Mouse (Mus musculus): ENCODE measurements around the gene Ncf1. TPM values are rescaled to one million over a fixed set of nuclear protein-coding genes. Genes with fewer than 3 reads are reported as not detected.
A peak's percentile ranks its signal among the peaks of the same experiment; 100 is the strongest.

The Ncf1 gene
- polyA plus RNA-seq, 1 experiment from 2014 or later: 26.0 TPM

GRCm38 (mm10) chr5:134258934-134259333 is 29.5 kb upstream of the Ncf1 start:
- H3K4me2 ChIP-seq (ENCODE audit: low read depth, low read length): no peak overlapping the region
- no peak overlapping the region for H3K27ac ChIP-seq (ENCODE audit: low read depth)
- no peak overlapping the region for H3K9ac ChIP-seq (replicated peaks)
- H3K27me3 ChIP-seq (ENCODE audit: insufficient read depth, low read length): no peaks in the 10 kb centered on the region
- H3K4me1 ChIP-seq (ENCODE audit: insufficient read depth): no peaks in the 10 kb centered on the region
- DNase-seq (no peak), ATAC-seq (no peak)
- H3K9me3 ChIP-seq (ENCODE audit: low read length): no peaks in the 10 kb centered on the region
- TF ChIP-seq CTCF (IDR thresholded peaks at IDR 0.05; ENCODE audit: low read depth) (no peak), EP300 (IDR thresholded peaks at IDR 0.05; ENCODE audit: low read depth) (no peak)
- H3K36me3 ChIP-seq (replicated peaks; ENCODE audit: insufficient read depth, low read length): peaks cover 78% of the 10 kb centered on the region
- no peak overlapping the region for H3K4me3 ChIP-seq (ENCODE audit: low read depth, low read length)
- WGBS (ENCODE audit: insufficient replicate concordance): 90% methylated on average over 2 of the region's 2 CpGs

GRCm38 (mm10) chr5:134258395-134258794 is 29.0 kb upstream of the Ncf1 start:
- Histone ChIP-seq H3K4me2 (ENCODE audit: low read depth, low read length) (no peak overlapping the region), H3K4me3 (ENCODE audit: low read depth, low read length) (no peak overlapping the region), H3K9me3 (ENCODE audit: low read length) (no peaks in the 10 kb centered on the region), H3K27me3 (ENCODE audit: insufficient read depth, low read length) (no peaks in the 10 kb centered on the region), H3K36me3 (replicated peaks; ENCODE audit: insufficient read depth, low read length) (peaks cover 77% of the 10 kb centered on the region), H3K27ac (ENCODE audit: low read depth) (no peak overlapping the region), H3K9ac (replicated peaks) (no peak overlapping the region), H3K4me1 (ENCODE audit: insufficient read depth) (no peaks in the 10 kb centered on the region)
- ATAC-seq (no peak), DNase-seq (no peak)
- TF ChIP-seq CTCF (IDR thresholded peaks at IDR 0.05; ENCODE audit: low read depth): no peak
- TF ChIP-seq EP300 (IDR thresholded peaks at IDR 0.05; ENCODE audit: low read depth): no peak
- WGBS (ENCODE audit: insufficient replicate concordance): 49% methylated on average over 4 of the region's 4 CpGs

- no peak overlapping the region for H3K4me3 ChIP-seq (ENCODE audit: low read depth, low read length)
- 75% methylated on average over 13 of the region's 13 CpGs for WGBS (ENCODE audit: insufficient replicate concordance)
- ATAC-seq (no peak), DNase-seq (no peak)
- no peak overlapping the region for H3K9ac ChIP-seq (replicated peaks)
- 0 out of 2 replicates have a peak overlapping the region, but pooled peaks have one; percentile 29 for H3K27ac ChIP-seq (ENCODE audit: low read depth)
- no peak overlapping the region for H3K4me2 ChIP-seq (ENCODE audit: low read depth, low read length)
- H3K4me1 ChIP-seq (ENCODE audit: insufficient read depth): no peaks in the 10 kb centered on the region
- H3K36me3 ChIP-seq (replicated peaks; ENCODE audit: insufficient read depth, low read length): peaks cover 76% of the 10 kb centered on the region
- TF ChIP-seq CTCF (IDR thresholded peaks at IDR 0.05; ENCODE audit: low read depth) (no peak), EP300 (IDR thresholded peaks at IDR 0.05; ENCODE audit: low read depth) (no peak)
- H3K27me3 ChIP-seq (ENCODE audit: insufficient read depth, low read length): no peaks in the 10 kb centered on the region
- no peaks in the 10 kb centered on the region for H3K9me3 ChIP-seq (ENCODE audit: low read length)
Observed at GRCm38 (mm10) chr5:134257349-134258031, 28.1 kb upstream of the Ncf1 start.

GRCm38 (mm10) chr5:134255294-134255693 is 25.9 kb upstream of the Ncf1 start:
- no peaks in the 10 kb centered on the region for H3K27me3 ChIP-seq (ENCODE audit: insufficient read depth, low read length)
- no peak for TF ChIP-seq EP300 (IDR thresholded peaks at IDR 0.05; ENCODE audit: low read depth)
- TF ChIP-seq CTCF (IDR thresholded peaks at IDR 0.05; ENCODE audit: low read depth): no peak
- peaks cover 73% of the 10 kb centered on the region for H3K36me3 ChIP-seq (replicated peaks; ENCODE audit: insufficient read depth, low read length)
- H3K4me3 ChIP-seq (ENCODE audit: low read depth, low read length): no peak overlapping the region
- WGBS (ENCODE audit: insufficient replicate concordance): 85% methylated on average over 10 of the region's 10 CpGs
- no peak overlapping the region for H3K27ac ChIP-seq (ENCODE audit: low read depth)
- no peaks in the 10 kb centered on the region for H3K4me1 ChIP-seq (ENCODE audit: insufficient read depth)
- ATAC-seq (no peak), DNase-seq (no peak)
- H3K9ac ChIP-seq (replicated peaks): no peak overlapping the region
- no peak overlapping the region for H3K4me2 ChIP-seq (ENCODE audit: low read depth, low read length)
- H3K9me3 ChIP-seq (ENCODE audit: low read length): no peaks in the 10 kb centered on the region

GRCm38 (mm10) chr5:134253806-134254205 is 24.4 kb upstream of the Ncf1 start:
- Histone ChIP-seq H3K4me3 (ENCODE audit: low read depth, low read length) (no peak overlapping the region), H3K9ac (replicated peaks) (no peak overlapping the region), H3K27me3 (ENCODE audit: insufficient read depth, low read length) (no peaks in the 10 kb centered on the region), H3K36me3 (replicated peaks; ENCODE audit: insufficient read depth, low read length) (peaks cover 77% of the 10 kb centered on the region), H3K4me2 (ENCODE audit: low read depth, low read length) (no peak overlapping the region), H3K27ac (ENCODE audit: low read depth) (no peak overlapping the region), H3K4me1 (ENCODE audit: insufficient read depth) (no peaks in the 10 kb centered on the region), H3K9me3 (ENCODE audit: low read length) (no peaks in the 10 kb centered on the region)
- TF ChIP-seq CTCF (IDR thresholded peaks at IDR 0.05; ENCODE audit: low read depth): peak; percentile 52
- no peak for TF ChIP-seq EP300 (IDR thresholded peaks at IDR 0.05; ENCODE audit: low read depth)
- ATAC-seq (no peak), DNase-seq (no peak)
- 59% methylated on average over 3 of the region's 3 CpGs for WGBS (ENCODE audit: insufficient replicate concordance)

- Histone ChIP-seq H3K4me1 (ENCODE audit: insufficient read depth) (no peaks in the 10 kb centered on the region), H3K4me2 (ENCODE audit: low read depth, low read length) (no peak overlapping the region), H3K27me3 (ENCODE audit: insufficient read depth, low read length) (no peaks in the 10 kb centered on the region), H3K36me3 (replicated peaks; ENCODE audit: insufficient read depth, low read length) (peaks cover 86% of the 10 kb centered on the region), H3K9ac (replicated peaks) (no peak overlapping the region), H3K27ac (ENCODE audit: low read depth) (no peak overlapping the region), H3K4me3 (ENCODE audit: low read depth, low read length) (no peak overlapping the region), H3K9me3 (ENCODE audit: low read length) (no peaks in the 10 kb centered on the region)
- 93% methylated on average over 4 of the region's 4 CpGs for WGBS (ENCODE audit: insufficient replicate concordance)
- TF ChIP-seq EP300 (IDR thresholded peaks at IDR 0.05; ENCODE audit: low read depth) (no peak), CTCF (IDR thresholded peaks at IDR 0.05; ENCODE audit: low read depth) (no peak)
- ATAC-seq (no peak), DNase-seq (no peak)
Observed at GRCm38 (mm10) chr5:134251083-134251482, 21.7 kb upstream of the Ncf1 start.

All from liver, postnatal 0 days (tissue).